9 mouse cellular contexts compared by ENCODE assay signal in the genomic region with DNA sequence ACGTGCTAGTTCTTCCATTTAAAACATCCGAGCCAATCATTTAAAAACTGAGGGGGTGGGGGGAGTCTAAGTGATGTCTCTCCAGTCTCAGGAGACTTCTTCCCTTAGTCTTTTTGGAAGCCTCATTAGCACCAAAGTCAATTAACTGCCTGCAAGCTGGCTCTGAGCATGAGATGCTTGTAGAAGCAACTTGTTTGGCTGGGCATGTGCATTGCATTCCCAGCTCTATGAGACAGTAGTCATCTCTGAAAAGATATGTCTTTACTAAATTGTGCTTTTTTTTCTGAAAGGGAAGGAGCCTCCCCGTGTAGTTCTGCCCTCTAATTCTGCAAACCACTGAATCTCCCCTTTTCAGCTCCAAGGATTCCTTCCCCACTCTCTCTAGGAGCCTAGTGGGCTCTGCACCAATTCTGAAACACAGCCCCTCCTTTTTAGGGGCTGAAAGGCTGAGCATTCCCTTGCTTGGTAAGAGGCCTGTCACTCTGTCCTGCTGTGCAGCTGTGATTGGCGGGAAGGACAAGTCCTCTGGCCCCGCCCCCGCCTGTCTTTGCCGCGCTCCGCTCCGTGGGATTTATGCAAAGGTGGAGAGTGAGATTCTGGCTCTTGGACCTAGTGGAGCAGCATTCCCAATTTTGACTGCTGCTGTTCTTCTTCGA. TPM values are rescaled to one million over a fixed set of nuclear protein-coding genes. Genes with fewer than 3 reads are reported as not detected.
A peak's percentile ranks its signal among the peaks of the same experiment; 100 is the strongest.
DNase-seq lines count a peak whose midpoint lies in the region; ATAC-seq lines count a peak whose summit lies in the region.
"Had no signal": no experiment of that assay in that cellular context is flagged by ENCODE, and none has a peak within 500 bp of the region (broad histone marks: within the 10 kb centered on the region; RNA-seq: fewer than 3 reads in every experiment).

A gene (plus strand): TSS at position 591 of the 656 bp plus-strand sequence.

- DNase-seq in layer of hippocampus, adult 11-12 months (ENCODE audit: low spot score): peak; percentile 6
- DNase-seq in layer of hippocampus, adult 9-10 months (ENCODE audit: low spot score): no peak
- peak; percentile 8 to 14 for DNase-seq in layer of hippocampus, postnatal 36 days
- DNase-seq in neural tube, embryonic 11.5 days (ENCODE audit: low spot score): peak; percentile 55
- DNase-seq in urinary bladder, postnatal 10 days (ENCODE audit: low spot score): no peak
- no peak for DNase-seq in heart, adult 18-20 months

- peak; percentile 99 for ATAC-seq in forebrain, embryonic 13.5 days
- ATAC-seq in neural tube, embryonic 11.5 days (ENCODE audit: insufficient read depth, low FRiP score, low TSS enrichment): peak; percentile 94
- no peak for ATAC-seq in megakaryocyte progenitor cell, adult 5-6 weeks (replicated peaks; ENCODE audit: poor library complexity)

- H3K27ac ChIP-seq in forebrain, embryonic 13.5 days: no peak within 1 kb of the TSS
- no peak within 1 kb of the TSS for H3K27ac ChIP-seq in neural tube, embryonic 11.5 days (ENCODE audit: low read depth, low read length)
- H3K27ac ChIP-seq: macrophage had no signal

- 3% methylated on average over 11 of the region's 11 CpGs for WGBS in forebrain, embryonic 13.5 days
- WGBS in neural tube, embryonic 11.5 days: 15% methylated on average over 11 of the region's 11 CpGs

- H3K4me1 ChIP-seq in forebrain, embryonic 13.5 days: peaks cover 12% of the 10 kb centered on the region
- no peaks in the 10 kb centered on the region; the same call in 1 of the 2 replicates for H3K4me1 ChIP-seq in neural tube, embryonic 11.5 days (ENCODE audit: control insufficient read depth, insufficient read depth, low read length)

- H3K36me3 ChIP-seq in forebrain, embryonic 13.5 days (ENCODE audit: poor library complexity, severe bottlenecking): no peaks in the 10 kb centered on the region
- no peaks in the 10 kb centered on the region for H3K36me3 ChIP-seq in neural tube, embryonic 11.5 days (ENCODE audit: control insufficient read depth, insufficient read depth, low read length)

- peak within 1 kb of the TSS; percentile 47; the same call in 1 of the 2 replicates for H3K9ac ChIP-seq in forebrain, embryonic 13.5 days
- no peak within 1 kb of the TSS for H3K9ac ChIP-seq in neural tube, embryonic 11.5 days (ENCODE audit: low read length)

- H3K4me2 ChIP-seq in forebrain, embryonic 13.5 days: peak within 1 kb of the TSS; percentile 75
- H3K4me2 ChIP-seq in neural tube, embryonic 11.5 days (ENCODE audit: low read depth): peak within 1 kb of the TSS; percentile 62

- no peaks in the 10 kb centered on the region for H3K9me3 ChIP-seq in forebrain, embryonic 13.5 days (replicated peaks)
- H3K9me3 ChIP-seq in neural tube, embryonic 11.5 days (ENCODE audit: control insufficient read depth, low read length): no peaks in the 10 kb centered on the region

- H3K4me3 ChIP-seq in forebrain, embryonic 13.5 days: peak within 1 kb of the TSS; percentile 43
- H3K4me3 ChIP-seq in neural tube, embryonic 11.5 days (ENCODE audit: low read depth, low read length): peak within 1 kb of the TSS; percentile 23

- H3K27me3 ChIP-seq in forebrain, embryonic 13.5 days: no peaks in the 10 kb centered on the region
- no peaks in the 10 kb centered on the region for H3K27me3 ChIP-seq in neural tube, embryonic 11.5 days (ENCODE audit: control insufficient read depth, insufficient read depth, low read length)

RNA-seq across cellular contexts. Expression of the gene that starts here (rescaled TPM):
- 0.06 and 0.26 TPM in 2 replicates for polyA plus RNA-seq in forebrain, embryonic 13.5 days (2015; fragmentation: Nextera tagmentation; extraction: Ambion mirVana)
- total RNA-seq in layer of hippocampus, postnatal 36 days (2021): 1 to 10 TPM; 1.6 to 1.9 TPM
- polyA plus RNA-seq in neural tube, embryonic 11.5 days (2014; fragmentation: Nextera tagmentation; extraction: Ambion mirVana): 0.12 TPM in 1 of 2 replicates, not detected in the other
- total RNA-seq in megakaryocyte progenitor cell, adult 5-6 weeks (2015): not detected in 2 replicates
- not detected in 2 replicates for total RNA-seq in megakaryocyte progenitor cell, adult 5-6 weeks (2017)
- total RNA-seq in heart, adult 18-20 months (2021): not detected
- polyA plus RNA-seq: macrophage had no signal

Comparison
In these comparisons a context has a peak if more than half of its experiments do, and no peak if none do; other contexts are left out.
1. DNase-seq: peak in layer of hippocampus, adult 11-12 months (single experiment) and layer of hippocampus, postnatal 36 days (2 of 2); none in layer of hippocampus, adult 9-10 months (single experiment), urinary bladder, postnatal 10 days (single experiment) and heart, adult 18-20 months (0 of 2).
2. Peak in ATAC-seq, H3K4me3 ChIP-seq, H3K9ac ChIP-seq and H3K4me2 ChIP-seq in forebrain, embryonic 13.5 days; RNA of the gene not detected or under 1 TPM.
3. Peak in DNase-seq, ATAC-seq, H3K4me3 ChIP-seq and H3K4me2 ChIP-seq in neural tube, embryonic 11.5 days; RNA of the gene not detected or under 1 TPM.